In genomic region chr11:72573819-72574218, GRCm38 (mm10) we compare ENCODE assay signal across 8 mouse cellular contexts. TPM values are rescaled to one million over a fixed set of nuclear protein-coding genes. Genes with fewer than 3 reads are reported as not detected.
DNase-seq lines count a peak whose midpoint lies in the region; ATAC-seq lines count a peak whose summit lies in the region.

No protein-coding gene starts in this region.

- H3K27ac ChIP-seq in heart, embryonic 12.5 days (ENCODE audit: poor library complexity, severe bottlenecking): no peak overlapping the region
- H3K27ac ChIP-seq in heart, embryonic 11.5 days (ENCODE audit: low read depth, low read length): no peak overlapping the region
- H3K27ac ChIP-seq in midbrain, embryonic 10.5 days (replicated peaks): no peak overlapping the region
- H3K27ac ChIP-seq in hindbrain, embryonic 14.5 days: no peak overlapping the region

- peaks cover 11% of the 10 kb centered on the region for H3K27me3 ChIP-seq in heart, embryonic 12.5 days (replicated peaks)
- H3K27me3 ChIP-seq in heart, embryonic 11.5 days (ENCODE audit: control insufficient read depth, insufficient read depth, low read length): peaks cover 4% of the 10 kb centered on the region; the same call in 1 of the 2 replicates
- peaks cover 31% of the 10 kb centered on the region for H3K27me3 ChIP-seq in midbrain, embryonic 10.5 days (ENCODE audit: low read depth, poor library complexity, severe bottlenecking)
- no peaks in the 10 kb centered on the region for H3K27me3 ChIP-seq in hindbrain, embryonic 14.5 days (ENCODE audit: control insufficient read depth, insufficient read depth, low read length)

- no peaks in the 10 kb centered on the region for H3K9me3 ChIP-seq in heart, embryonic 12.5 days (replicated peaks)
- no peaks in the 10 kb centered on the region for H3K9me3 ChIP-seq in heart, embryonic 11.5 days (replicated peaks; ENCODE audit: control insufficient read depth, low read length)
- no peaks in the 10 kb centered on the region for H3K9me3 ChIP-seq in midbrain, embryonic 10.5 days (replicated peaks)
- H3K9me3 ChIP-seq in hindbrain, embryonic 14.5 days (ENCODE audit: control insufficient read depth, low read length): no peaks in the 10 kb centered on the region

- H3K4me2 ChIP-seq in heart, embryonic 12.5 days: no peak overlapping the region
- no peak overlapping the region for H3K4me2 ChIP-seq in heart, embryonic 11.5 days
- no peak overlapping the region for H3K4me2 ChIP-seq in hindbrain, embryonic 14.5 days (replicated peaks)

- 0 out of 2 replicates have a peak, but pooled peaks have one; percentile 15 for ATAC-seq in heart, embryonic 12.5 days (ENCODE audit: insufficient number of reproducible peaks, low FRiP score)
- no peak for ATAC-seq in heart, embryonic 11.5 days (replicated peaks; ENCODE audit: insufficient number of reproducible peaks, low FRiP score, low TSS enrichment)
- no peak for ATAC-seq in hindbrain, embryonic 14.5 days (ENCODE audit: low FRiP score)

- H3K9ac ChIP-seq in heart, embryonic 12.5 days: no peak overlapping the region
- H3K9ac ChIP-seq in heart, embryonic 11.5 days (ENCODE audit: low read depth, low read length): no peak overlapping the region
- H3K9ac ChIP-seq in hindbrain, embryonic 14.5 days: no peak overlapping the region

- no peaks in the 10 kb centered on the region for H3K36me3 ChIP-seq in heart, embryonic 12.5 days
- no peaks in the 10 kb centered on the region for H3K36me3 ChIP-seq in heart, embryonic 11.5 days (ENCODE audit: control insufficient read depth, insufficient read depth, low read length)
- no peaks in the 10 kb centered on the region for H3K36me3 ChIP-seq in midbrain, embryonic 10.5 days
- H3K36me3 ChIP-seq in hindbrain, embryonic 14.5 days (replicated peaks; ENCODE audit: control insufficient read depth, insufficient read depth): no peaks in the 10 kb centered on the region

- H3K4me3 ChIP-seq in heart, embryonic 12.5 days: no peak overlapping the region
- no peak overlapping the region for H3K4me3 ChIP-seq in heart, embryonic 11.5 days (ENCODE audit: low read depth, low read length)
- no peak overlapping the region for H3K4me3 ChIP-seq in midbrain, embryonic 10.5 days
- no peak overlapping the region for H3K4me3 ChIP-seq in hindbrain, embryonic 14.5 days (replicated peaks; ENCODE audit: low read length)

- DNase-seq in CD4-positive helper T cell, adult 2 months (ENCODE audit: low read depth, low spot score): peak; percentile 45
- peak; percentile 21 for DNase-seq in adrenal gland, postnatal 25 days
- DNase-seq in kidney, postnatal 36 days: peak; percentile 44 to 73
- peak; percentile 23 to 31 for DNase-seq in thymus, postnatal 36 days
- DNase-seq in midbrain, embryonic 10.5 days (ENCODE audit: low spot score): no peak
- DNase-seq in hindbrain, embryonic 14.5 days (ENCODE audit: low spot score): no peak

- peaks cover 2% of the 10 kb centered on the region; the same call in 1 of the 2 replicates for H3K4me1 ChIP-seq in heart, embryonic 12.5 days (replicated peaks)
- H3K4me1 ChIP-seq in heart, embryonic 11.5 days (ENCODE audit: control insufficient read depth, insufficient read depth, low read length): no peaks in the 10 kb centered on the region
- peaks cover 24% of the 10 kb centered on the region for H3K4me1 ChIP-seq in midbrain, embryonic 10.5 days
- H3K4me1 ChIP-seq in hindbrain, embryonic 14.5 days (replicated peaks; ENCODE audit: control insufficient read depth, insufficient read depth, low read length): peaks cover 9% of the 10 kb centered on the region; the same call in 1 of the 2 replicates

- WGBS in heart, embryonic 12.5 days: 92% methylated on average over 1 of the region's 1 CpGs
- 87% methylated on average over 1 of the region's 1 CpGs for WGBS in heart, embryonic 11.5 days (ENCODE audit: insufficient replicate concordance)
- 78% methylated on average over 1 of the region's 1 CpGs for WGBS in midbrain, embryonic 10.5 days
- 96% methylated on average over 1 of the region's 1 CpGs for WGBS in hindbrain, embryonic 14.5 days

RNA-seq across cellular contexts. Expression of gene Spns3, which starts 23.5 kb away (rescaled TPM):
- 0.10 and 0.19 TPM in 2 replicates for polyA plus RNA-seq in heart, embryonic 12.5 days (2016; fragmentation: Nextera tagmentation; extraction: Ambion mirVana)
- 0.17 TPM in 1 of 2 replicates, not detected in the other for polyA plus RNA-seq in heart, embryonic 11.5 days (2014; fragmentation: Nextera tagmentation; extraction: Ambion mirVana)
- 0.24 TPM in 1 of 2 replicates, not detected in the other for total RNA-seq in adrenal gland, postnatal 25 days (2021)
- polyA plus RNA-seq in midbrain, embryonic 10.5 days (2016; fragmentation: Nextera tagmentation; extraction: Ambion mirVana): 0.06 TPM in 1 of 2 replicates, not detected in the other
- 0.11 and 0.23 TPM in 2 replicates for polyA plus RNA-seq in hindbrain, embryonic 14.5 days (2014; fragmentation: Nextera tagmentation; extraction: Ambion mirVana)

RNA-seq across cellular contexts. Expression of gene Ube2g1, which starts 33.3 kb away (rescaled TPM):
- polyA plus RNA-seq in heart, embryonic 12.5 days (2016; fragmentation: Nextera tagmentation; extraction: Ambion mirVana): 68.5 and 71.0 TPM in 2 replicates
- 68.3 and 68.8 TPM in 2 replicates for polyA plus RNA-seq in heart, embryonic 11.5 days (2014; fragmentation: Nextera tagmentation; extraction: Ambion mirVana)
- total RNA-seq in adrenal gland, postnatal 25 days (2021): 47.8 and 49.2 TPM in 2 replicates
- 90.6 and 94.0 TPM in 2 replicates for polyA plus RNA-seq in midbrain, embryonic 10.5 days (2016; fragmentation: Nextera tagmentation; extraction: Ambion mirVana)
- polyA plus RNA-seq in hindbrain, embryonic 14.5 days (2014; fragmentation: Nextera tagmentation; extraction: Ambion mirVana): 92.9 and 102 TPM in 2 replicates

Comparison
In these comparisons a context has a peak if more than half of its experiments do, and no peak if none do; other contexts are left out.
1. DNase-seq: peak in CD4-positive helper T cell, adult 2 months (single experiment), adrenal gland, postnatal 25 days (single experiment), kidney, postnatal 36 days (2 of 2) and thymus, postnatal 36 days (2 of 2); none in midbrain, embryonic 10.5 days (single experiment) and hindbrain, embryonic 14.5 days (single experiment).